Mouse (Mus musculus) kidney, postnatal 36 days (tissue): ENCODE results near the gene Lpcat2b.

Experiments used
- DNase-seq, 2 experiments: peaks; one replicate each; pipeline ENCODE4 v3.0.0; 2021 to 2022; ENCODE audit warnings: mixed read lengths in 2 of 2

Gene Lpcat2b

DNA sequence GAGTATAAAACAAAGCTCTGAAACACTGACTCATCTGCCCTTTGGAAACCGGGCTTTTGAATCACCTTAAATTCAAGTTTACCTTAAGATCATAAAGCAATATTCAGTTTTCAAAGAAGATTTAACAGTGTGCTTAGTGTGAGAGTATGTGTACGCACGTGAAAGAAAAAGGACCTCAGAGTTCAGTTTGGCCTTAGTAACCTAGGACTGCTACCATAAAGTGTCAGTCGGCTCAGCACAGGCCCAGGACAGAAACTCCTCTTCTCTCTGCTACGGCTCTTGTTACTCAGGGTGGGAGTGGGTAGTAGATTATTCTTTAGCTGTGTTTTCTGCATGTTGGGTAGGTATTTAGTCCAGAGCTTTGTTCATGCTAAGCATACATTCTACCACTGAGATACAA is 18.3 kb downstream of the Lpcat2b start:
- no peak for DNase-seq

DNA sequence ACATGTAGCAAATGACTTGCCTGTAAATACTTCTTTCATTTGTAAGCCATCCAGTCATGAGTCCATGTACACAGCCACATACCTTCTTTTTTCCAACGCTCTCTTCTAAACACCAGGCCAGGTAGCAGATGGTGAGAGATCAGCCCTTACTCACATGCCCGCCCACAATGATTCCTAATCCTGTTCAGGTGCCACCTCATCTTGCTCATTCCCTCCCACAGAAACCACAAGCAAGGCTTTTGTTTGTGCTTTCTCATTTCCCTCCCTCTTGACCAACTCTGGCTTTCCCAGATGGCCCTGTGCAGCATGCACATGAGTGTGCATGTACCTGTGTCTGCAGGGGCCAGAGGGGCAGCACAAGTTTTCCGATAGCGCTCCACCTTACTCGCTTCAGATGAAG is 18.9 kb downstream of the Lpcat2b start:
- DNase-seq: no peak

DNA sequence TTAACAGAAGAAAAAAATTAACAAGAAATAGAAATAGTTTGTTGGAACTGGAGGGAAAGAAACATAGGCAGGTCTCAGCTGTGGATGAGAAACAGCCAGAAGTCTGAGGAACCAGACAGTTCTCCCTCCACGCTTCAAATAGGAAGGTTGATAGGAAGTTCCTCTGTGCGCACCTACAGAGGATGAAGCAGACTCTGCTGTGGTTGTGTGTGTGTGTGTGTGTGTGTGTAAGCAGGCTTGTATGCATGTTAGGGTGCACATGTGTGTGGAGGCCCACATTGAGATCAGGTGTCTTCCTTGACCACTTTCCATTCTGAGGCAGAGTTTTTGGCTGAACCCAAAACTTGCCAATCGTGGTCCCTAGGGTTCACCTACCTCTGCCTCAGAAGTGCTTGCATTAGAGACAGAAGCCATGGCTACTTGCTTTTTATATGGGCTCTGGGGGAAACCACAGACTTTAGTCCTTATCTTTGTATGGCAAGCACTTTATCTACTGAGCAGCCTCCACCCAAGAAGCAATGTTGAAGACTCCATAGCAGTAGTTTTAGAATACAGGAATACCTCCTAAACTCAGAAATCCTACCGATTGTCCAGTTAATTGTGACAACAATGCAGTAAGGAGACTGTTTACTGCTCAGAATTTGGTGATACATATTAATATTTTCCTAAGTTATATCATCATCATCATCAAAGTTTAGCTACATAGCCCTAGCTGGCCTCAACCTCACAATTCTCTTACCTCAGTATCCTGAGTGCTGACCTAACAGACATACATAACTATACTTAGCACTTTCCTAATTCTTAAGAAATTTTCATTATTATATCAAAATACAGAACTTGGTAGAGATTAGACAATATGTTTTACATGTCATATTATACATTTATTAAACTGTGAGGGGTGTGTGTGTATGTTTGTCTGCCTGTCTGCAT is 31.1 kb downstream of the Lpcat2b start:
- DNase-seq: no peak

DNA sequence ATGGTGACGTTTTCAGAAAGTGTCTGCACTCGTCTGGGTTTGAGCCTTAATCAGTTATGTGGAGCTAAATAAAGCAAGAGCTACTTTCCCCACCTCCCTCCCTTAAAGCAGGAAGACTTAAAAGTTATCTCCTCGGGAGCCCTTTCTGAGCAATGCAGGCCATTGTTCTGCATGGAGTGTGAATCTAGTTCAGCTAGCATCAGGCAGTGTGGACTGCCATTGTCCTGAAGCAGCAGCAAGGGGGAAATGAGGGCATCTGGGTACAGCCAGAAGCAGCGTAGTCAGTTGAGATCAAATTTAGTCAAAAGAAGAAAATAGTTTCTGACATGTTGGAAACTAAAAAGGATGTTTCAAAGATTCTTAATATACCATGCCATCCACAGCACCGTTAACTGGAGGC is 35.2 kb downstream of the Lpcat2b start:
- no peak for DNase-seq

DNA sequence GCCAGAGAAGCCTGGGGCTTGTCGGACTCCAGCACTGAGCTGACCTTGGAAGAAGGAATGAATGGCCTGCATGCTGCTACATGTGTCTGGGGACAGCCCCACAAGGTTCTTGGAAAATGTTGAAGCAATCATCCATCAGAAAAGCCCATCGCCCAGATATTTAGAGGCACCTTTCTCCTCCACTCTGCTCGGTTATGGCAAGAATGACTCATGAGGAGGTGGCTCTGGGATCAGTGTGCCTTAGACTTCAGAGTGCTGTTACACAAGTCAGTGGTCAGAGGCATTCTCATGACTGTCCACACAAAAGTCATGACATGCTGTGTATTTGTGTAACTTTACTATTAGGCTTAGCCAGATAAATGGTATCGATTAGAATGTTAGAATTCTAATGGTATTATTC is 35.7 kb downstream of the Lpcat2b start:
- no peak for DNase-seq

DNA sequence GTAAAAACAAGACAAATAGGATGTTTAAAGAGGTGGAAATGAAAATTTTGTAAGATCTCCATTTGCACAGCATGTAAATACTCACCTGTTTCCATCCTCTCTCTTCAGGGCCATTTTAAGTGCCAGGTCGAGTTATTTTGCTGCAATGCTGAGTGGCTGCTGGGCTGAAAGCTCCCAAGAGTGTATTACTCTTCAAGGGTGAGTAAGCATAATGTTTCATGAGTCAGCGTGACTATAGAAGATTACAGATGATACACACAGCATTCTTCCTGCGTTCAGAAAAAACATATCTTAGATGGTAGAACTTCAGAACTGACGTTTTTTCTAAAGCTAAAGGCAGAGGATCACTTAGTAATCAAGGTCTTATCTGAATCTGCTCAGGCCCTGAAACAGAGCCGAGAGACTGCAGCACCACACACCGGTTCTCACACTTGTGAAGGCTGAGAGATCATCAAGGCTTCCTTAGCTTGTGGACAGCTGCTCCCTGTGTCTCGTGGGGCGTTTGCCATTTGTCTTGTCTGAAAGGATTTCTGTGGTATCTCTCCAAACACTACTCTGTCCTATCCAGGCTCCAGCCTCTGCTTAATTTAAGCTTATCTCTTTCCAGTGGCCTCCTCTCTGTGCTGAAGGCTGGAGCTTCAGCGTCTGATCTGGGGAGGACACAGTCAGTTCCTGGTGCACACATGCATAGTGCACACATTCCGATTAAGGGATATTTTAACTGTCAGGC is 39.4 kb downstream of the Lpcat2b start:
- DNase-seq: no peak

DNA sequence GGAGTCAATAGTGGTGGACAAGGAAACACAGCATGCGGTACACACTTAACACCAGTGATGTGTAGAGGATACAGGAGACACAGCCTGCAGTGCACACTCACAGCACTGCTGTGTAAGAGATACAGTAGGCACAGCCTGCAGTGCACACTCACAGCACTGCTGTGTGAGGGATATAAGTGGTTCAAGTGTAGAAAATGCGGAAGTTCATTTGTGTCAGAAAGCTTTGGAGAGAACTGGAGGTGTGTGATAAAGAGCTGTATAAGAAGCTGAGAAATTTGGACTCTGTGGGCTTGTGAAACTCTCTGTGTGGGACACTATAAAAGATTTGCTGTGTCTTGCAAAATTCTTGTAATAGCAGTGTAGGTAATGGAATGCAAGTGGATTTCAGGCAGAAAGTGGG is 48.8 kb downstream of the Lpcat2b start:
- no peak for DNase-seq
